8 mouse cellular contexts compared by ENCODE assay signal in the genomic region with DNA sequence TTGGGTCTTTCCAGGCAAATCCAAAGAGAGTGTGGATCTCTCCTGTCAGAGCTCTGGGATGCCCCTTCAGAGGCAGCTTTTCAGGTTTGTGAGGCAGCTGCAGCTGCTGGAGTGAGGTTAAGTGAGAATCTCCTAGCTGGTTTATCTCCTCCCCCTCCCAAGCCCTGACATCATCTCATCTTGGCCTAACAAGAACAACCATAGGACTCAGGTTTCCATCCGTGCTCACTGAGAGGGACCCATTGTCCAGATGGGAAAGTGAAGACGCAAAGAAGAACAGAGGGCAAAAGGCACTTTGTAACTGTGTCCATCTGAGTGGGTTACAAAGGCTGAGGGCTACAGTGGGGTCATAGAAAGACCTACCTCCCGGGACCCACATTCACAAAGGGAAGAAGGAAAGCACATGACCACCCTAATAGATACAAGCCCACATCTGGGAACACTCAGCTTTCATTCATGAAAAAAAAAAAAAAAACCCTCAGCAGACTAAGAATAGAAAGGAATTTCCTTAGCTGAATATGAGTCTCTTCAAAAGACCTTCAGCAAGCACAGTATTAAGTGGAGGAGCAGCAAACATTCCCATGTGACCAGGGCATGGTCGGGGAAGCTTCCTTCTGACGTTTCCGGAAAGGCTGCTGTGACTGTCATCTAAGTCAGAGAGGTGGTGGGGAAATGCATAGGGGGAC. TPM values are rescaled to one million over a fixed set of nuclear protein-coding genes. Genes with fewer than 3 reads are reported as not detected.
DNase-seq lines count a peak whose midpoint lies in the region; ATAC-seq lines count a peak whose summit lies in the region.

No protein-coding gene starts in this region.

- H3K9me3 ChIP-seq in embryonic facial prominence, embryonic 14.5 days (ENCODE audit: control insufficient read depth, low read length) = no peaks in the 10 kb centered on the region

- peak overlapping the region; percentile 78 for H3K27ac ChIP-seq in embryonic facial prominence, embryonic 14.5 days (replicated peaks; ENCODE audit: low read depth, low read length)

- DNase-seq in heart, adult 18-20 months = peak; percentile 11 to 36
- DNase-seq in heart, postnatal 25 days (ENCODE audit: low spot score) = no peak
- DNase-seq in embryonic facial prominence, embryonic 14.5 days (ENCODE audit: low spot score) = peak; percentile 79
- peak; percentile 67 for DNase-seq in kidney, adult 9 months
- peak; percentile 36 for DNase-seq in lung, postnatal 36 days
- no peak for DNase-seq in right cerebral cortex, postnatal 36 days (ENCODE audit: low spot score in 2 of 2)
- DNase-seq in thymus, postnatal 10 days (ENCODE audit: low spot score in 2 of 2) = no peak
- no peak for DNase-seq in ovary, postnatal 14 days (ENCODE audit: low spot score)

- ATAC-seq in embryonic facial prominence, embryonic 14.5 days (ENCODE audit: low read depth) = peak; percentile 88

- H3K4me1 ChIP-seq in embryonic facial prominence, embryonic 14.5 days (ENCODE audit: control insufficient read depth, insufficient read depth, low read length) = peaks cover 20% of the 10 kb centered on the region

- no peaks in the 10 kb centered on the region for H3K36me3 ChIP-seq in embryonic facial prominence, embryonic 14.5 days (ENCODE audit: control insufficient read depth, insufficient read depth, low read length)

- 19% methylated on average over 6 of the region's 6 CpGs for WGBS in embryonic facial prominence, embryonic 14.5 days

- H3K4me2 ChIP-seq in embryonic facial prominence, embryonic 14.5 days (ENCODE audit: low read depth, low read length) = peak overlapping the region; percentile 26; the same call in 1 of the 2 replicates

- H3K27me3 ChIP-seq in embryonic facial prominence, embryonic 14.5 days (replicated peaks; ENCODE audit: control insufficient read depth, insufficient read depth, low read length) = no peaks in the 10 kb centered on the region

- no peak overlapping the region for H3K9ac ChIP-seq in embryonic facial prominence, embryonic 14.5 days (ENCODE audit: low read depth, low read length)

- intact Hi-C loops in heart, postnatal 25 days (cut with DNase I) = no loop called here

- H3K4me3 ChIP-seq in embryonic facial prominence, embryonic 14.5 days (ENCODE audit: low read depth, low read length) = no peak overlapping the region

RNA-seq across cellular contexts. Expression of gene Trip13, which starts 44.9 kb away (rescaled TPM):
- total RNA-seq in heart, adult 18-20 months (2021) = under 1 TPM; 0.18 to 0.32 TPM
- total RNA-seq in heart, postnatal 25 days (2021) = under 1 TPM; 0.17 to 0.39 TPM
- polyA plus RNA-seq in embryonic facial prominence, embryonic 14.5 days (2014; fragmentation: Nextera tagmentation; extraction: Ambion mirVana) = 31.1 and 35.9 TPM in 2 replicates

RNA-seq across cellular contexts. Expression of gene Brd9, which starts 45.0 kb away (rescaled TPM):
- total RNA-seq in heart, adult 18-20 months (2021) = 10 to 100 TPM; 17.2 to 21.3 TPM
- 10 to 100 TPM; 22.9 to 23.9 TPM for total RNA-seq in heart, postnatal 25 days (2021)
- 45.0 and 46.4 TPM in 2 replicates for polyA plus RNA-seq in embryonic facial prominence, embryonic 14.5 days (2014; fragmentation: Nextera tagmentation; extraction: Ambion mirVana)

RNA-seq across cellular contexts. Expression of gene Nkd2, which starts 45.2 kb away (rescaled TPM):
- total RNA-seq in heart, adult 18-20 months (2021) = 1 to 10 TPM; 1.2 TPM
- 1 to 10 TPM; 1.2 TPM for total RNA-seq in heart, postnatal 25 days (2021)
- polyA plus RNA-seq in embryonic facial prominence, embryonic 14.5 days (2014; fragmentation: Nextera tagmentation; extraction: Ambion mirVana) = 18.6 and 20.1 TPM in 2 replicates

Comparison
In these comparisons a context has a peak if more than half of its experiments do, and no peak if none do; other contexts are left out.
1. DNase-seq: peak in heart, adult 18-20 months (2 of 2), embryonic facial prominence, embryonic 14.5 days (single experiment), kidney, adult 9 months (single experiment) and lung, postnatal 36 days (single experiment); none in heart, postnatal 25 days (single experiment), right cerebral cortex, postnatal 36 days (0 of 2), thymus, postnatal 10 days (0 of 2) and ovary, postnatal 14 days (single experiment).